Mouse (Mus musculus) embryo, embryonic 11 days (tissue): ENCODE measurements around the gene Utp15.

Experiments used
- DNase-seq: peaks from one replicate; pipeline ENCODE4 v3.0.0-alpha.2; 2015

Gene Utp15

DNA sequence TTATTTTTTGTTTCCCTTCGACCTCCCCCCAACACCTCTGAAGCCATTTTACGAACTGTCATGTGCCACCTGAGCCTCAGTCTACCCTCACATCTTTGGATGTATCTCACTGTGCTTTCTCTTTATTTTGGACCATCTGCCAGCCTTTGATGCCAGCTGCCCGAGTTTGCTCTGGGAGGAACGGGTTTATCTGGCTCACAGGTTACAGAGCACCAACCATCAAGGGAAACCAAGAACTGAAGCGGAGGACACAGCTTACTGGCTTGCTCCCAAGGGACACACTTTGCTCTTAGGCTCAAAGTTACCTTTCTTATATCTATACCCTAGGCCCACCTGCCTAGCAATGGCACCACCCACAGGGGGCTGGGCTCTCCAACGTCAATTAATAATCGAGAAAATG is 17.5 kb downstream of the Utp15 start:
- DNase-seq = no peak

GRCm38 (mm10) chr13:98244571-98245350 is 18.1 kb downstream of the Utp15 start:
- no peak for DNase-seq

DNA sequence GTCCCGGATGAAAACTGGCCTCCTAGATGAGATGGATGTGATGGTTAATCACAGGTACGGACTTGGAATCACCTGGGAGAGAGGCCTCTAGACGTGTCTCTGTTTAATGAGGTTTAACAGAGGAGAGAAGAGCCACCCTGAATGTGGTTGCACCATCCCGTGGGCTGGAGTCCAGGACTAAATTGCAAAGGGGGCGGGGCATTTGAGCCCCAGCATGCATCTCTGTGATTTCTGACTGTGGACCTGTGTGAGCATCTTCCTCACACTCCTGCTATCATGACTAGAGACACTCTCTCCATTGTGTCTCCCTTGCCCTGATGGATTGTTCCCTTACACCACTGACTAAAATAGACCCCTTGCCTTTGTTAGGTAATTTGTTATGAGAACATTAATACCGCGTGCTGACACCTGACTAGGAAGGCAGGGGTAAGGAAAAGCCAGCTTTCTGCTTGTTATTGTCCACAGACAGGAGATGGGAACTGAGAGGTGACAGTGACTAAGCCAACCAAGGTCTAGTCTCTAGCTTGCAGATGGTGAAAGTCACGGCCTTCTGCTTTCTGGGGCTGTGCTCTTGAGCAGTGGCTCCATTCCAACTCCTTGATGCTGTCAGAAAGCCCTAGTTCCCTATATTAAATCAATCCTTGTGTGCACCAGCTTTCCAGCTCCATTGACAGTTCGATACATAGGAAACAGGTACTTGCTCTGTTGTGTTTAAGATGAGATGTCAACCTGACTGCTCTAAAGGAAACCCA is 21.1 kb downstream of the Utp15 start:
- no peak for DNase-seq

- peak; percentile 84 for DNase-seq
Measured at GRCm38 (mm10) chr13:98239978-98240641, 22.7 kb downstream of the Utp15 start.

DNA sequence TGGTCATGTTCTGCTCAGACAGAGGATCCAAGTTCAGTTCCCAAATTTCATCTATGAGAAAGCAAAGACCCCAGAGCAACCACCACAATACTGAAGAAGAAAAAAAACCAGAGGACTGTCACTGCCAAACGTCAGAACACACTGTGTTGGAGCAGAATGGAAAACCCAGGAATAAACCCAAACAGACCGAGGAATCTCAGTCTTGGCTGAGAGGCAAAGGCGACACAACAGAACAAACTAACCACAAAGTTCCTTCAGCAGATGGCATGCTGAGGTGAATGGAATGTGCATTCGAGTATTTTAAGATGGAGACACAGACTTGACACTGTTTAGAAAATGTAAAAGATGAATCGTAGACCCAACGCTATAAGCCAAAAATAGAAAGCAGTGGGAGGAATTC is 27.4 kb downstream of the Utp15 start:
- no peak for DNase-seq

GRCm38 (mm10) chr13:98230511-98230910 is 32.3 kb downstream of the Utp15 start:
- DNase-seq = no peak

- no peak for DNase-seq
Measured at GRCm38 (mm10) chr13:98226225-98226624, 36.6 kb downstream of the Utp15 start.

GRCm38 (mm10) chr13:98222848-98223247 is 40.0 kb downstream of the Utp15 start:
- DNase-seq = peak; percentile 68

- DNase-seq = no peak
Measured at GRCm38 (mm10) chr13:98210137-98210536, 52.7 kb downstream of the Utp15 start.

- peak; percentile 71 for DNase-seq
Measured at GRCm38 (mm10) chr13:98208842-98209241, 54.0 kb downstream of the Utp15 start.

- no peak for DNase-seq
Measured at GRCm38 (mm10) chr13:98206546-98206870, 56.3 kb downstream of the Utp15 start.

DNA sequence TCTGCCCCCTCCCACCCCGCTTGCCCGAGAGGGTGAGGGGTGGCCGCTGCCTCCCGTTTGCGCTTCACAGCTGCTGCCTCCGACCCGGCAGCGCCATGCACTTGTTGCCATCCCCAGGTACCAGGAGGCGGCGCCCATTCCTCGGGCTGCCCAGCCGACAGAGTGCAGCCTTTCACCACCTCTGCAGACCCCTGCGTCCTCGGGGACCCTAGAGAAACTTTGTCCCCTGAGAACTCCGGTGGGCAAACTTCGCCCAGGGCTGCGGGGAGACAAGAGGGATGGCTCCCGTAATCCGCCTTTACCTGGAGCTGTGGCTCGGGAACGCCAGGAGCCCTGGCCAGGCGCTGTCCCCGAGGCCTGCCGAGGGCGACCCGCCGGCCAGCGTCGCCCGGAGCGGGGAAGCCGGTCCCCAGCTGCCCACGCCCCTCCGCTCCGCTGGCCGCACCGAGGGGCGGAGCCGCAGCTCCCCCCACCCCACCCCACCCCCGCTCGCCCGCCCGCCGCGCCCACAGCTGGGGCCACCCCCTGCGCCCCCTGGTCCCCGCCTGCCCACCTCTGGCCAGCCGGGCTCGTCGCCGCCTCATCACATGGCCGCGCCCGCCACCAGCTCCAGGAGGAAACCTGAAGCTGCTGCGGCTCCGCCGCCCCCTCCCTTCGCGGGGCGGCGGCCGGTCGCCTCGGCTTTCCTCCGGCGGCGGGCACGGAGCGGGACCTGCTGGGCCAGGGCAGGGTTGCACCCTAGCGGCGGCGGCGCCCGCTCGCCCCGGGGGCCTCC is 56.9 kb downstream of the Utp15 start, which contains the start of gene Arhgef28:
Arhgef28 (minus strand) TSS at position 669 of the 775 bp plus-strand sequence.
- peak; percentile 87 for DNase-seq

GRCm38 (mm10) chr13:98205111-98205510 is 57.7 kb downstream of the Utp15 start:
- DNase-seq = peak; percentile 48

GRCm38 (mm10) chr13:98204371-98204770 is 58.5 kb downstream of the Utp15 start:
- no peak for DNase-seq

DNA sequence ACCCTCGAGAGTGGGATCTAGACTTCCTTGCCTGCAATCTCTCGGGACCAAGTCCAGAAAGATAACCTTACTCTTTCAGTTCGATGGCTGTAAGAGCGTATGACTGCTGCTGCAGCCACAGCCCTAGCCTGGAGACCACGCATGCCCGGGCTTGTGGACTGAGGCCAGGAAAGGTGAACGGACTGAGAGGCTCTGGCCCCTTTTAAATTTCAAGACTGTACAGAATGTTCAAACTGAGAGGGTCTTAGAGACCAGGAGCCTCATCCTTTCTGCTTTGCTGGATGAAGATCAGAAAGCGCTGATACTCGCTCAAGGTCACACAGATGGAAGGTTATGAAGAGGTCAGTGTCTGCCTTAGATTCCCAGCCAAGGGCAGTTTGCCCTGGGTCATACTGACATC is 61.4 kb downstream of the Utp15 start:
- DNase-seq = no peak
